Mouse (Mus musculus) layer of hippocampus, adult 9-11 months (tissue): ENCODE measurements at regions not wholly inside any gene's neighbourhood (a gene's known extent, or its start where the extent isn't known, plus 50 kb on each side); places are given as distances from the start of the nearest gene placed in this dataset.

Experiments
- DNase-seq: peaks from one replicate; pipeline ENCODE4 v3.0.0; 2022

DNA sequence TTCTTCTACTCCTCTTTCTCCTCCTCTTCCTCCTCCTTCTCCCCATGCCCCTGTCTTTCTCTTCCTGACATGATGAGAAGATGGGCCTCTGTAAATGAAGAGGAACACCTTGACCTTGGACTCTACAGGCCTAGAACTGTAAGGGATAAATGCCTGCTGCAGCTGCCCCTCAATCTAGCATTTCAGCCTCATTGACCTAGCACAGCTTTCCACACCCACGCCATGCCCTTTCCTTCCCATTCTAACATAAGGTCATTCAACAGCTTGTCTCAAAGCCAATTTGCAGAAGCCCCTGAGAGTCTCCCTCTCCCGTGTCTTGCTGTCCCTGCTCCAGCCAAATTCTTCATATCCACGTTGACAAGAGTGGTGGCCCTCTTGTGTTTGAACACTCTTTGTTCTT is 63.8 kb upstream of the Dscam start:
- DNase-seq: no peak

DNA sequence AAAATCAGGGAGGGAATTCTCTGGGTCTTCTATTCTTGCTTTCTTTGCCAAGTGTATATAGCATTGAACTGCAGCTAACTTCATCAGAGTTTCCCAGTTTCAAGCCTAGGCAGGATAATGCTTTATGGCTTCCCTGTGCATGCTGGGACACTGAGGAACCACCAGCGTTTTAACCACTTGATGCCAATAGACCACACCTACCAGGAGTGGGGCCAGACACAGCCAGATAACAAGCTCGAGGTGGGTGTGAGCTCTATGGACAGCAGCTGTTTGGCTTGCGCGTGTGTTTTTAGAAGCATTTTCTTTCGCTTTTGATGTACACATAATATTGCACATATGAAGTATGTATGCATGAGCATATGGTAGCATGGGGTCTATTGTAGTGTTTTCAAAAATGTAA is 69.1 kb upstream of the Dscam start:
- DNase-seq: no peak

- DNase-seq: no peak
Measured at GRCm38 (mm10) chr16:97240085-97240484, 69.5 kb upstream of the Dscam start.

GRCm38 (mm10) chr16:97240859-97241360 is 70.4 kb upstream of the Dscam start:
- no peak for DNase-seq

DNA sequence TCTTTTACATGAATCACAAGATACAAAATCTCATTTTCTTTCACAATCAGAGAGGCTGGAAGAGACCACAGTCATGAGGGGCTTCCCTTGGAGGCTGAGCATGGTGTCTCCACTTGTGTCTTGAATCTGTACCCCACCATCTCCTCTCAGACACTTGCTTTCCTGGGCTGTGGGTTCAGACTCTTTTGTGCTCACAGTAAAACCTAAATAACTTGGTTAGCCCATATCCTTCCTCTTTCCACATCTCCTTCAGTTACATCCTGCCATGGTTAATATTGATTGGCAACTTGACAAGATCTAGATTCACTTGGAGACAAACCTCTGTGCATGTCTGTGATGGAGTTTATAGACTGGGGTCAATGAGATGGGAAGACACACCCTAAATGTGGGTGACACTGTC is 71.1 kb upstream of the Dscam start:
- DNase-seq: no peak

GRCm38 (mm10) chr16:97250488-97250887 is 79.9 kb upstream of the Dscam start:
- no peak for DNase-seq

- DNase-seq: no peak
Measured at GRCm38 (mm10) chr16:97252551-97252950, 82.0 kb upstream of the Dscam start.

GRCm38 (mm10) chr16:97252997-97253635 is 82.6 kb upstream of the Dscam start:
- peak; percentile 13 for DNase-seq

GRCm38 (mm10) chr16:97258821-97259220 is 88.3 kb upstream of the Dscam start:
- DNase-seq: no peak

GRCm38 (mm10) chr16:97263451-97263850 is 92.9 kb upstream of the Dscam start:
- no peak for DNase-seq

DNA sequence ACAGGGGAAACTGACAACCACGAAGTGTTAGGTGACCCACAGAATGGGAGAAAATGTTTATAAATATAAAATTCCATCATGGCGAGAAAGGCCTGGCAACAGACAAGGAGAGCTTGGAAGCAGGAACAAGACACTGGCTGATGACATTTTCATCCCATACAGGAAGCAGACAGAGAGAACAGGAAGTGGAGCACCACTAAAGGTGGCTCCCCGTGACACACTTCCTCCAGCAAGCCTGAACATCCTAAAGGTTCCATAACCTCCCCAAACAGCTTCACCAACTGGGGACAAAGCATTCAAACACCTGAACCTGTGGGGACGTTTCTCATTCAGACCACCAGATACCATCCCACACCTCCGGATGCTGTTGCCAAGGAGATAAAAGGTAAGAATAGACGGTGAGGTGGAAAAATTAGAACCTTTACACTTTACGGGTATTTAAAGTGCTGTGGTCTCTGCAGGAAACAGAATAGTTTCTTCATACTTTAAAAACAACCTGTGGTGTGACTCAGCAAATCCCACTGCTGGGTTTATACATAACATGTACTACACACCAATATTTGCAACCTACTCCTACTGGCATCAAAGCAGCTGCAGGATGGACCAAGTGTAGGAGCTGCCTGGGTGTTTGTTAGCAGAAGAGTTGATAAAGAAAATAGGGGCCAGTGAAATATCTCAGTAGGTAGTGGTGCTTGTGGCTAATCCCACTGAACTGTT is 86.0 kb upstream of the Bace2 start:
- no peak for DNase-seq

- DNase-seq: no peak
Measured at GRCm38 (mm10) chr16:97271264-97271663, 85.3 kb upstream of the Bace2 start.

GRCm38 (mm10) chr16:97272035-97272631 is 84.4 kb upstream of the Bace2 start:
- peak; percentile 70 for DNase-seq

GRCm38 (mm10) chr16:97278913-97279312 is 77.6 kb upstream of the Bace2 start:
- no peak for DNase-seq

GRCm38 (mm10) chr16:97281615-97282110 is 74.9 kb upstream of the Bace2 start:
- no peak for DNase-seq

DNA sequence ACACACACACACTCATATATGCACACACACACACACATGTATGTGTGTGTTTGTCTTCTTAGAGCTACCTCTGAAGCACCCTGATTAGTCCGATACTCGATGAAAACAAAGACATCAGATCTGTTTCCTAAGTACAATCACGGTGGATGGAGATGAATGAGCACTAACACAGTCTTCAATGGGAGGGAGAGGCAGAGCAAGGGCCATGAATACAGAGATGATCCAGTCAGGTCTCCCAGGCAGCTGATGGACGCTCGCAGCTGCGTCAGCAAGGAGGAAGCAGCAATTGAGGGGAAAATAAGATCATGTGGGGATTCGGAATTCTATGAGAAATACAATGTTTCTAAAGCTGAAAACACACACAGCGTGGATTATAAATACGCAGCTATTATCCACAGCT is 73.6 kb upstream of the Bace2 start:
- no peak for DNase-seq

DNA sequence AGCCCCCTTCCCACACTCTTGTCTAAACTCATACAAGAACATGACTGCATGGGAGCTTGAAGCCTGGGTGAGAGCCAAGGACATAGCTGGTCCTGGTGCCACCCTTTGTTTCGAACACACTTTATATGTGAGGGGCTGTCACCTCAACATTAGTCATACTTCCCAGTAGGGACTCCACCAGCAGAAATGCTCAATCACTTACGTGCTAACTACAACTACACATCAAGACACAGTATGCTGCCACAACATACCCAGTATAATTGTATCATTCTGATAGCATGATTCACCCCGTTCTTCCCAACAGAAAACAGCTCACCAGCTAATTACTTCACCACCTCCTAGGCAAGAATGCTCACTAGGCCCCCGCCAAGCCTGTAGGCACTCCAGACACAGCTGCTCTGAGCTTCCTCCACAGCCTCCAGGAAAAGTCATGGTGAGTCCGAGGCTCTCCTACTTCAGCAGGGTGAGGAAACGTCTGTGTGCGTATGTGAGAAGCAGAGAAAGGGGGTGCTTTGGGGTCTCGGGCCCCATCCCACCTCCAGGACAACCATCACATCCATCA is 70.6 kb upstream of the Bace2 start:
- DNase-seq: peak; percentile 56

DNA sequence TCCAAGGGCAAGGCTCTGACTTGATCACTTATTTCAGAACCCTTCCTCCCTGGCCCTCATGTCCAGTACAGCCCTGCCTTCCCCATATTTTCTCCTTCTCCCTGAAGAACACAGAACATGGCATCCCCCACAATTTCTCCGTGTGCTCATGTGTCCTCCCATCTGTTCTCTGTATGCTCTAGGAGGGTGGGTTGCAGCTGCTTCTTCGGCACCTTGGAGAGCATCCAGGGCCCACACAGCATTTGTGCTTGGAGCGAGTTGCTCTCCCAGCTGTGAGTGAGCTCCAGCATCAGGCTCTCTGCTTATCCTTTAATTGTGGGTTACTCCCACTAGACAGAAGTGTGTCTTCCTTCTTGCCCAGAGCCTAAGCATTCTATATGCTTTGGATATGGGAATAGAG is 69.8 kb upstream of the Bace2 start:
- peak; percentile 80 for DNase-seq

DNA sequence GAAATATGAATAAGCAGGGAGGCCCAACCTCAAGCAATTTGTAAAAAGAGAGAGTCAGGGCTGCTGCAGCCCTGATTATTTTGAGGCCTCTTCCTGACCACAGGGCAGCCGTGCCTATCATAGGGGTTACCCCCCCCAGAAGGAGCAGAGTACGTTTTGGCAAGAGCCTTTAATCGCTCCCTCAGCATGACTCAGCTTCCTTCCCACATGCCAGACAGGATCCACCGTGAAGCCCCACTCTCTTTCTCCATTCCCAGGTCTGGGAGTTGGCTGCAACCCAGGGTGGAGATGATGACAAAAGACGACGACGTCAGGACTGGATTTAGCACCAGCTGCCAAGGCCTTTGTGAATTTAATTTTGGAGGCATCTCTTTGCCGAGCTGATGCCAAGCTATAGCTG is 67.9 kb upstream of the Bace2 start:
- peak; percentile 48 for DNase-seq

GRCm38 (mm10) chr16:97292484-97293048 is 64.0 kb upstream of the Bace2 start:
- no peak for DNase-seq

GRCm38 (mm10) chr16:97293273-97293672 is 63.3 kb upstream of the Bace2 start:
- DNase-seq: peak; percentile 65

DNA sequence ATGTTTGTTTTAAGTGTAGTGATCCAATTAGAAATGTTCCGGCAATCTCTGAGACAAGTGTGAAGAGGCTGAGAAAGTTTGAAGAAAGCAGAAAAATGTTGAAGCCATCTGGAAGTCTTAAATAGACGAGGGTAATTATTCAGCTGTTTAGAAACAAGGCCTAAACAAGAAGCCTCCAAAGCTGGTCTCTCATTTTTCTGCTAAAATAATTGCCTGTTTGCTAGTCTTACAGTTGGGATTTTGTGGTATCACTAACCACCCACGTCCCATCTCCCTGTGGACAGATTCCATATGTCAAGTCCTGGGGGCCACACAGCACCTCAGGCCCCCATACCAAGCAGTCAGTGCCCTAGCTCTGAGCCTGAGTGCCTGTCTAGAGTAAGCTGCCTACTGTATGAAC is 59.4 kb upstream of the Bace2 start:
- DNase-seq: no peak

DNA sequence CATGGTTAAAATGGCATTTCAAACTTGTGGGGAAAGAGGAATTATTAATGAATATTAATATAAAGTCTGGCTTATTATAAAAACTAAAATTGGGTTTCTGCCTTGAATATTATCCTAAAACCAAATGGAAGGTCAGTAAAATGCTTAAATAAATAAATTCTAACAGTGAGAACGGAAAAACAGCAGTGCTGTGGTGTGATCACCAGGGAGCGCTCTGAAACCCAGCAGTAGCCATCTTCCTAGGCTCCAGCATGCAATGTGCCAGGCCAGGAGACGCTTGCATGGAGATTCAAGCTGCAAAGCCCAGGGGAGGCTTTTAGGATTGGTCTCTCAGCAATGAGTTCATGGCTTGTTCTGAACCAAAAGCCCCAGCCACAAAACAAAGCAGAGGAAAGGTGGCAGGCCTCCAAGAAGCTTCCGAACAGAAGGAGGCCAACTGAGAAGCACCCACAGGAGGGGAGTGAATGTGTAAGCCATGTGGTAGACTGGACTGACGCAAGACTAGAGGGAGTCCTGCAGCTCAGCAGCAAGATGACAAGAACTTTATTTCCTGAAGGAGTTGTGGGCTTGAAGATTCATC is 52.3 kb upstream of the Bace2 start:
- DNase-seq: peak; percentile 30
